Mouse (Mus musculus) spleen, adult 2 months (tissue): Measurements from ENCODE around the gene Slc5a10. TPM values are rescaled to one million over a fixed set of nuclear protein-coding genes. Genes with fewer than 3 reads are reported as not detected.

Experiments
- DNase-seq, 2 experiments: peaks; one replicate each; pipeline versions ENCODE4 v3.0.0 to v3.0.0-alpha.2; 2012 to 2021; ENCODE audit warnings: low spot score in 2 of 2, low read depth in 1 of 2
- H3K27ac ChIP-seq: fragments of 200-500 bp; 2 replicates; pipeline ENCODE4 v1.5.1; 2012; ENCODE audit warnings: low read length, inconsistent platforms; ENCODE audit not compliant: insufficient read depth
- H3K27me3 ChIP-seq: fragments of 200-500 bp; 2 replicates; pipeline ENCODE4 v1.6.1; 2012; ENCODE audit warnings: mild to moderate bottlenecking, moderate library complexity, low read length, inconsistent platforms; ENCODE audit not compliant: control insufficient read depth, insufficient read depth
- H3K36me3 ChIP-seq: fragments of 200-500 bp; 2 replicates; pipeline ENCODE4 v1.6.1; 2012; ENCODE audit warnings: mild to moderate bottlenecking, low read length, inconsistent platforms; ENCODE audit not compliant: control insufficient read depth, insufficient read depth
- H3K4me1 ChIP-seq: fragments of 200-500 bp; 2 replicates; pipeline ENCODE4 v1.6.1; 2011; ENCODE audit warnings: inconsistent platforms; ENCODE audit not compliant: control insufficient read depth, insufficient read depth, insufficient read length
- H3K4me3 ChIP-seq: fragments of 200-500 bp; 2 replicates; pipeline ENCODE4 v1.5.1; 2011; ENCODE audit warnings: mild to moderate bottlenecking, inconsistent platforms; ENCODE audit not compliant: insufficient read depth, insufficient read length; ENCODE audit errors: extremely low read depth
- CTCF ChIP-seq: fragments of 200-500 bp; IDR thresholded peaks from 2 replicates; pipeline ENCODE4 v1.5.1; 2011; ENCODE audit warnings: mild to moderate bottlenecking, inconsistent platforms; ENCODE audit not compliant: insufficient read depth, insufficient read length, insufficient replicate concordance; ENCODE audit errors: extremely low read depth
- POLR2A ChIP-seq: fragments of 200-500 bp; IDR thresholded peaks from 2 replicates; pipeline ENCODE4 v1.6.1; 2011; ENCODE audit warnings: low read depth, low read length, inconsistent platforms
- WGBS: fragments of 180-500 bp; shearing (Covaris S2); methylation state at CpG from one replicate; pipeline ENCODE4 v1.1.7; 2018; 5-methylcytosine and 5-hydroxymethylcytosine counted together
- polyA plus RNA-seq: library from polyadenylated mRNA; depleted of rRNA; stranded (reverse); fragments of >200 nt; gene quantifications from 2 replicates; pipeline ENCODE4 v1.2.3, GENCODE M21; 2012

Slc5a10 gene
- polyA plus RNA-seq, 1 experiment: 0.06 TPM

DNA sequence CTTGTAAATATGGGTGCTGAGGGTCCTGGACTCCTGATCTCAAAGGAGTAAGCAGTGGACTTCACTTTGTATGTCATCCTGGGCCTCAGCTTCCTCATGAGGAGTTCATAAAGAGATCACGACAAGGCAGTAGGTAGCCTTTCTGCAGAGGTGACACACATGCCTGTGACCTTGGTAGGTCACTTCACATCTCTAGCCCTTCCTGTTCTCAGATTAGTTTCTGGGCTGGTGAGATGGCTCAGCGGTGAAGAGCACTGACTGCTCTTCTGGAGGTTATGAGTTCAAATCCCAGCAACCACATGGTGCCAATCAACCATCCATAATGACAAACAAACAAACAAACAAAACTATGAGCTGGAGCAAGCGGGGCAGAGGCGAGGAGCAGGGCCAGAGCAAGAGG lies 42.9 kb downstream of the Slc5a10 start:
- no peak overlapping the region for H3K4me3 ChIP-seq
- H3K4me1 ChIP-seq: no peaks in the 10 kb centered on the region
- WGBS: 84% methylated on average over 4 of the region's 4 CpGs
- no peak for DNase-seq
- no peak overlapping the region for H3K27ac ChIP-seq
- H3K27me3 ChIP-seq: no peaks in the 10 kb centered on the region
- no peak for TF ChIP-seq CTCF
- TF ChIP-seq POLR2A: no peak
- H3K36me3 ChIP-seq: peaks cover 4% of the 10 kb centered on the region; the same call in 1 of the 2 replicates

DNA sequence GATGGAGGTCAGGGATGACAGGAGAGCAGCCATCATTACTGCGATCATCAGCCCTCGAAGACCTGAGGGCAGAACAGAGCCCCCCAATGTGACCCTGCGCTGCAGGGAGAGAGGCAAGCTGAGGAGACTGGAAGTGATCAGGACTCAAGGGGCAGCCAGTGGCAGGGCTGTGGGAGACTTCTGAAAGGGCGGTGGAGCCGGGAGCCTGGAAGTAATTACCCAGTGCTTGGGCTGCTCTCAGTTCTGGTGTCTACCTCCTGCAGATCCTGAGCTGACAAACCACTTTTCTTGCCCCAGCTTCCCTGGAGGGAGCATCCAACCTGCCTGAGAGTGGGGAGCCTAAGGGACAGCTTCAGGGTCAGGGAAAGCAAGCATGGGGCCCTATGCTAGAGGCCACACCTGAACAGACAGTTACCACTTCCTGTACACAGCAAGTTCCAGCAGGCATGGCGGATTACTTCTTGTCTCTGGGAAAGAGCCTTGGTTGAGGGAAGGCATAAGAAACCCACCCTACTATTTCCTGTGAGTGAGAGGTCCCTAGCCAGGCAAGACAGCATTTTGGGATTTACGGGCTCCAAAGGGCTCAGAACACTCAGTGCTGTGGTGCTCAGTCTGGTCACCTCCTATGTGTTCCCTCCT lies 44.3 kb downstream of the Slc5a10 start:
- Histone ChIP-seq H3K27me3 (no peaks in the 10 kb centered on the region), H3K4me3 (no peak overlapping the region), H3K36me3 (peaks cover 13% of the 10 kb centered on the region), H3K27ac (no peak overlapping the region), H3K4me1 (no peaks in the 10 kb centered on the region)
- TF ChIP-seq CTCF (no peak), POLR2A (no peak)
- 81% methylated on average over 7 of the region's 7 CpGs for WGBS
- DNase-seq: no peak

DNA sequence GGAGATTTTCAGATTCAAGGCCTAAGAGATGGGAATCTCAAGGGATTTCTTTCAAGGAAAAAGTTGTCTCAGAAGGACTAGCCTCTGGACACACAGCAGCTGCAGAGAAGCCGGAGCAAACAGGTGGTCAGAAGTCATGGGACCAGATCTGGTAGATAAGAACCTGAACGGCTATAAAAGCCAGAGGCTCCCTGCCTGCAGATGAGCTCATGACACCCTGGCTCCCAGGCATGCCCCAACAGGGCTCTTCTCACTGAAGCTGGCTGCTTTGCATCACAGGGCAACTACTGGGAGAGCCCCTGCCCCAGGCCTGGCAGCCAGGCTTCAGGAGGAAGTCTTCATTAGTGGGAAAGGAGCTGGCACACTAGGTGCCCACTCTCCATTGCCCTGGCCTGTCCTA lies 45.3 kb downstream of the Slc5a10 start:
- no peak for TF ChIP-seq CTCF
- no peak for TF ChIP-seq POLR2A
- H3K4me1 ChIP-seq: no peaks in the 10 kb centered on the region
- no peak overlapping the region for H3K4me3 ChIP-seq
- peaks cover 23% of the 10 kb centered on the region for H3K36me3 ChIP-seq
- WGBS: 65% methylated on average over 2 of the region's 2 CpGs
- H3K27me3 ChIP-seq: no peaks in the 10 kb centered on the region
- no peak for DNase-seq
- no peak overlapping the region for H3K27ac ChIP-seq

DNA sequence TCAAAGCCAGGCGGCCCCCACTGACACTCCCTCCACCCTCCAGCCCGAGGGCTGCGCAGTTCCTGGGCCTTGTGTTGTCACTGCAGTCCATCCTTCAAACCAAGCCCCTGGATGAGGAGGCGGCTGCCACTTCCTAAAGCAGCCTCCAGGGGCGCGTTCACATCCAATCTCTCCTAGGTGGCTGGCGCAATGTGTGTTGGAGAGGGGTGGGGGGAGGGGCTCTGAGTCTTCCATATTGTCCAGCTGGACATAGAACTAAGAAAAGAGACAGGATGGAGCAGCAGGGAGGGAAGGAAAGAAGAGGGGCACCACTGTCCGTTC lies 45.8 kb downstream of the Slc5a10 start:
- TF ChIP-seq CTCF (no peak), POLR2A (no peak)
- Histone ChIP-seq H3K36me3 (peaks cover 26% of the 10 kb centered on the region), H3K4me1 (peaks cover 2% of the 10 kb centered on the region; the same call in 1 of the 2 replicates), H3K27ac (no peak overlapping the region), H3K27me3 (no peaks in the 10 kb centered on the region), H3K4me3 (no peak overlapping the region)
- 34% methylated on average over 8 of the region's 8 CpGs for WGBS
- DNase-seq: no peak

DNA sequence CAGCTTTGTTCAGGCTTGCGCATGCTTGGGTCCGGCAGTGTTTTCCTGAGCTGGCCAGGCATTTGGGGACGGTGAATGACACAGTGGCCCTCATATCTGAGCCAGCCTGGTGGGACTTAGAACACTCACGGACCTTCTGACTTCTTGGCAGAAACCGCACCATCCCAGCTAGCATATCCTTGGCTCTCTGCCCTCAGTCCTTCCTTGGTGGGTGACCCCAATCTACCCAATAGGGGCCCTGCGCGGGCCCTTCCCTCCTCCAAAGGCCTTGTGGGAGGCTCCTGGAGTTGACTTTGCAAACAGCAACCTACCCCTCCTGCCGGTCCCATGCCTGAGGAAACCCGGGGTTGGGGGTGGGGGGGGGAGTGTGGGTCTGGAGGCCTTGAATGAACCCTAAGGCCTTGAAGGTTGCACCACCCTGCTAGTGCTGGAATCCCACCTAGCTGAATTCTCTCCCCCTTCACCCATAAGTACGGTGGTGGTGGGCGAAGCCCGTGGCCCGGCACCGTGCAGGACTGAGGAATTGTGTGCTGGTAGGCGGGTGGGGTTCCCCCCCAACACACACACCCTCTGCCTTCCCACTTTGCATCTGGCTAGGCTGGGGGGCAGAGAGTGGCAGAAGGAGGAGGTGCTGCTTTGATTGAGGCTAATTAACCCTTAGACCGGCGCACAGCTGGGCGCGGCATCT lies 46.3 kb downstream of the Slc5a10 start:
- no peak overlapping the region for H3K27ac ChIP-seq
- DNase-seq: no peak
- H3K4me1 ChIP-seq: peaks cover 5% of the 10 kb centered on the region; the same call in 1 of the 2 replicates
- WGBS: 56% methylated on average over 19 of the region's 19 CpGs
- no peaks in the 10 kb centered on the region for H3K27me3 ChIP-seq
- H3K36me3 ChIP-seq: peaks cover 26% of the 10 kb centered on the region
- no peak for TF ChIP-seq CTCF
- TF ChIP-seq POLR2A: no peak
- no peak overlapping the region for H3K4me3 ChIP-seq

DNA sequence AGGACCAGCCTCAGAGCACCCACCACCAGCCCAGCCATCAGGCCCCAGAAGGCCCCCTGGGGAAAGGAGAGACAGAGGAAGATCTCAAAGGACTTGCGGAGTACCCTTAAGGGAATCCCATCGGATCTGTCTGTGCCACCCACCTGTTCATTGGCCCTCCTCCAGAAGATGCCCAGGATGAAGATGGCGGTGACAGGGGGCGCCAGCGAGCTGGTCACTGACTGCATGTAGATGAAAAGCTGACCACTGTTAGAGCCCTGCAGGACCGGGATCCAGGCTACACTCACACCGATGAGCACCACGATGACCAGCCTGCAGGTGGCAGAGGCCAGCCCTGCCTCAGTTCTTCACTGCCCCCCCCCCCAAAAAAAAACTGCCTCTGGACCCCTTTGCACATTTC lies 46.9 kb downstream of the Slc5a10 start:
- no peak for TF ChIP-seq POLR2A
- TF ChIP-seq CTCF: peak; percentile 25; the same call in 1 of the 2 replicates
- peaks cover 28% of the 10 kb centered on the region for H3K36me3 ChIP-seq
- DNase-seq: no peak
- no peak overlapping the region for H3K4me3 ChIP-seq
- H3K27ac ChIP-seq: no peak overlapping the region
- peaks cover 10% of the 10 kb centered on the region; the same call in 1 of the 2 replicates for H3K4me1 ChIP-seq
- no peaks in the 10 kb centered on the region for H3K27me3 ChIP-seq
- WGBS: 51% methylated on average over 8 of the region's 8 CpGs

DNA sequence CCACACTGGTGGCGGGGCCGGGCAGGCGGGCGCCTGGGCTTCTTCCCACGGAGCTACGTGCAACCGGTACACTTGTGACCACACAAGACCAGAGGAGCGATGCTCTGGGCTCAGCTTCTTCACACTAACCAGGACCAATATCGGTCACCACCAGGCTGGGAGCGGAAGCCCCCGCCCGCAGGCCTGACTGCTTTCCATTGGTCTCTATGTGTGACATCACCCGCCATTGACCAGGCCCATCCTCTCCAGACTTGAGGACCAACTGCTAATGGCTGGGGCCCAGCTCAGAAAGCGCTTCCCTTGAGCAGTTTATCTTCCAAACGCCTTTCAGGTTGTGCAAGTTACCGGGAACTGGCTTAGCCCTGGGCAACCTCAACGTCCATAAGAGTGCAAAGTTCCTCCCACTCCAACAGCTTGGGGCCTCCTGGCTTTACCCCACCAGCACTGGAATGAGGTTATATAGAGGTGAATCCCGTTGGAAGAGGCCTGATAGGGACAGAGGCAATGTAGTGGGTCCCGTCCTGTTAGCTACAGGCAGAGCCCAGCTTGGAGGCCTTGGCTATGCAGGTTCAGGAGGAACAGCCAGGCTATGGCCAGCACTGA lies 48.7 kb downstream of the Slc5a10 start:
- H3K27me3 ChIP-seq: no peaks in the 10 kb centered on the region
- TF ChIP-seq CTCF (no peak), POLR2A (no peak)

More for the DNA sequence above, 48.7 kb downstream of the Slc5a10 start:
- H3K4me1 ChIP-seq: peaks cover 10% of the 10 kb centered on the region; the same call in 1 of the 2 replicates
- DNase-seq: no peak
- H3K27ac ChIP-seq: no peak overlapping the region
- peaks cover 41% of the 10 kb centered on the region for H3K36me3 ChIP-seq
- 92% methylated on average over 19 of the region's 19 CpGs for WGBS
- H3K4me3 ChIP-seq: no peak overlapping the region
